Mouse (Mus musculus) stomach, embryonic 15.5 days (tissue): ENCODE results near the gene Gm20431. TPM values are rescaled to one million over a fixed set of nuclear protein-coding genes. Genes with fewer than 3 reads are reported as not detected.

Experiments used
- ATAC-seq: fragments of 200-750 bp; cut with Nextera tagmentation; 2 replicates; pipeline ENCODE4 v1.8.0; 2017; ENCODE audit warnings: low read depth, moderate number of reproducible peaks, moderate TSS enrichment; ENCODE audit not compliant: insufficient read depth, low FRiP score
- H3K27ac ChIP-seq: fragments of 300-500 bp; sonication (generic); 2 replicates; pipeline ENCODE4 v1.5.1; 2015; ENCODE audit warnings: mild to moderate bottlenecking, inconsistent platforms
- H3K27me3 ChIP-seq: fragments of 300-500 bp; sonication (generic); replicated peaks from 2 replicates; pipeline ENCODE4 v1.6.1; 2015; ENCODE audit warnings: inconsistent platforms
- H3K36me3 ChIP-seq: fragments of 300-500 bp; sonication (generic); 2 replicates; pipeline ENCODE4 v1.6.1; 2015; ENCODE audit warnings: inconsistent platforms
- H3K4me1 ChIP-seq: fragments of 300-500 bp; sonication (generic); 2 replicates; pipeline ENCODE4 v1.6.1; 2015; ENCODE audit warnings: inconsistent platforms
- H3K4me2 ChIP-seq: fragments of 300-500 bp; sonication (generic); 2 replicates; pipeline ENCODE4 v1.6.1; 2015; ENCODE audit warnings: mild to moderate bottlenecking, inconsistent platforms
- H3K4me3 ChIP-seq: fragments of 300-500 bp; sonication (generic); replicated peaks from 2 replicates; pipeline ENCODE4 v1.5.1; 2015; ENCODE audit warnings: inconsistent platforms
- H3K9ac ChIP-seq: fragments of 300-500 bp; sonication (generic); 2 replicates; pipeline ENCODE4 v1.6.1; 2015; ENCODE audit warnings: inconsistent platforms
- H3K9me3 ChIP-seq: fragments of 300-500 bp; sonication (generic); 2 replicates; pipeline ENCODE4 v1.6.1; 2016; ENCODE audit warnings: inconsistent platforms
- WGBS: fragments of 180-500 bp; shearing (Covaris S2); methylation state at CpG from one replicate; pipeline ENCODE4 v1.1.7; 2015; 5-methylcytosine and 5-hydroxymethylcytosine counted together
- polyA plus RNA-seq: library from polyadenylated mRNA; unstranded; fragments of >200 nt; fragmentation: Nextera tagmentation; extraction: Ambion mirVana; gene quantifications from 2 replicates; pipeline ENCODE4 v1.2.1, GENCODE M21; 2015

Gene Gm20431
- polyA plus RNA-seq, 1 experiment from 2014 or later = 9.6 TPM

- no peak overlapping the region for H3K4me2 ChIP-seq
- H3K4me3 ChIP-seq = no peak overlapping the region
- H3K27me3 ChIP-seq = no peaks in the 10 kb centered on the region
- H3K4me1 ChIP-seq = no peaks in the 10 kb centered on the region
- no peaks in the 10 kb centered on the region for H3K9me3 ChIP-seq
- ATAC-seq = no peak
- peaks cover 11% of the 10 kb centered on the region for H3K36me3 ChIP-seq
- 79% methylated on average over 3 of the region's 3 CpGs for WGBS
- no peak overlapping the region for H3K9ac ChIP-seq
- H3K27ac ChIP-seq = no peak overlapping the region
Observed at GRCm38 (mm10) chr2:167640279-167640678, 21.0 kb downstream of the Gm20431 start.

DNA sequence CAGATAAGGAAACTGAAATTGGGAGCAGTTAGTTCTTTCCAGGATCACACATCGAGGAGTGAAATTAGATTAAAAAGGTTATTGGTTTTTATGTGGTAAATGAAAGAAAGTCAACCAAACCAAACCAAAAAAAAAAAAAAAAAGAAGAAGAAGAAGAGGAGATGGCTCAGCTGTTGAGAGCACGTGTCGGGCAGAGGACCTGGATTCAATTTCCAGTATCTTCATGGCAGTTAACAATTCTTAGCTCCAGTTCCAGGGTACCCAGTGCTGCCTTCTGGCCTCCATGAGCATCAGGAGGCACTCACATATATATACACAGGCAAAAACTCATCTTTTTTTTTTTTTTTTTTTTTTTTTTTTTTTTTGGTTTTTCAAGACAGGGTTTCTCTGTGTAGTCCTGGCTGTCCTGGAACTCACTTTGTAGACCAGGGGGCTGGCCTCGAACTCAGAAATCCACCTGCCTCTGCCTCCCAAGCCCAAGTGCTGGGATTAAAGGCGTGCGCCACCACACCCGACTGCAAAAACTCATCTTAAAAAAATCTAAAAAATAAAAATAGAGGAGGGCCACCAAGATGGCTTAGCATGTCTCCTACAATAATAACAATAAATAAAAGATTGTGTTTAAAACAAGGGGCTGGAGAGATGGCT is 26.3 kb downstream of the Gm20431 start:
- Histone ChIP-seq H3K4me1 (peaks cover 24% of the 10 kb centered on the region), H3K9me3 (no peaks in the 10 kb centered on the region), H3K9ac (no peak overlapping the region), H3K4me2 (peak overlapping the region; percentile 59), H3K27ac (no peak overlapping the region; the same call in 1 of the 2 replicates), H3K4me3 (peak overlapping the region; percentile 36), H3K36me3 (no peaks in the 10 kb centered on the region), H3K27me3 (no peaks in the 10 kb centered on the region)
- ATAC-seq = no peak
- WGBS = 74% methylated on average over 7 of the region's 7 CpGs

DNA sequence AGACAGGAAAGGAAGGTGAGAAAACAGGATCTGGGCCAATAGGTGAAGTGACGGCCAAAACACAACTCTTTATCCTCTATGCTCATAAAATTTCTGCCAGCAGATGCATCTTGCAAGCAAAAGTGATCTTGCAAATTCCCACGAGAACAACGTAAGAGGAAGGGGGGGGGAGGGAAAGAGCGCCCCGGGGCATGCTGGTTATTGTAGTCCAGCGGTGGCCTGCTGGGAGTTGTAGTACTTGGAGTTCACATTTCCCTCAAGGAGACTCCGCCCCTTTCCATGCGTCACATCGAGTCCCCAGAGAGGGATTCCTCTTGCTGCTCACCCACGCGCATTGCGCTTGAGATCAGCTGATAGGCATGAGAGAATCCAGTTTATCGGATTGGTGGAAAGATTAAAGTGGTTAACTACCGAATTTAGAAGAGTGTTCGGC is 26.9 kb downstream of the Gm20431 start:
- H3K4me2 ChIP-seq = peak overlapping the region; percentile 59
- H3K4me1 ChIP-seq = peaks cover 31% of the 10 kb centered on the region
- peak overlapping the region; percentile 81 for H3K27ac ChIP-seq
- H3K9ac ChIP-seq = no peak overlapping the region
- peak overlapping the region; percentile 36 for H3K4me3 ChIP-seq
- peak; percentile 80 for ATAC-seq
- H3K9me3 ChIP-seq = no peaks in the 10 kb centered on the region
- no peaks in the 10 kb centered on the region for H3K36me3 ChIP-seq
- no peaks in the 10 kb centered on the region for H3K27me3 ChIP-seq
- WGBS = 0% methylated on average over 15 of the region's 15 CpGs

- Histone ChIP-seq H3K4me3 (no peak overlapping the region), H3K9me3 (no peaks in the 10 kb centered on the region), H3K9ac (no peak overlapping the region), H3K27ac (peak overlapping the region; percentile 81; the same call in 1 of the 2 replicates), H3K4me2 (no peak overlapping the region), H3K4me1 (peaks cover 39% of the 10 kb centered on the region), H3K27me3 (no peaks in the 10 kb centered on the region), H3K36me3 (no peaks in the 10 kb centered on the region)
- WGBS = 86% methylated on average over 6 of the region's 6 CpGs
- ATAC-seq = no peak
Observed at GRCm38 (mm10) chr2:167633537-167633872, 27.8 kb downstream of the Gm20431 start.

- peak overlapping the region; percentile 58; the same call in 1 of the 2 replicates for H3K4me2 ChIP-seq
- WGBS = 68% methylated on average over 12 of the region's 12 CpGs
- H3K9me3 ChIP-seq = no peaks in the 10 kb centered on the region
- ATAC-seq = no peak
- peak overlapping the region; percentile 76 for H3K4me3 ChIP-seq
- no peak overlapping the region for H3K9ac ChIP-seq
- peaks cover 45% of the 10 kb centered on the region for H3K4me1 ChIP-seq
- H3K36me3 ChIP-seq = no peaks in the 10 kb centered on the region
- no peaks in the 10 kb centered on the region for H3K27me3 ChIP-seq
- peak overlapping the region; percentile 89 for H3K27ac ChIP-seq
Observed at GRCm38 (mm10) chr2:167632731-167633536, 28.4 kb downstream of the Gm20431 start.

GRCm38 (mm10) chr2:167631591-167632448 is 29.5 kb downstream of the Gm20431 start, which contains the start of gene Ube2v1:
Ube2v1 (minus strand) TSS chr2:167632095.
- H3K9me3 ChIP-seq = no peaks in the 10 kb centered on the region
- under 1% methylated on average over 87 of the region's 87 CpGs for WGBS

GRCm38 (mm10) chr2:167631181-167631590 is 30.1 kb downstream of the Gm20431 start:
- 1% methylated on average over 31 of the region's 31 CpGs for WGBS
- peaks cover 8% of the 10 kb centered on the region for H3K36me3 ChIP-seq
- no peaks in the 10 kb centered on the region for H3K27me3 ChIP-seq
- H3K9ac ChIP-seq = peak overlapping the region; percentile 76
- peak overlapping the region; percentile 85 for H3K27ac ChIP-seq
- no peak for ATAC-seq
- H3K4me2 ChIP-seq = peak overlapping the region; percentile 82
- peaks cover 56% of the 10 kb centered on the region for H3K4me1 ChIP-seq
- peak overlapping the region; percentile 76 for H3K4me3 ChIP-seq
- no peaks in the 10 kb centered on the region for H3K9me3 ChIP-seq

More at GRCm38 (mm10) chr2:167631591-167632448, 29.5 kb downstream of the Gm20431 start, which contains the start of gene Ube2v1:
- peaks cover 8% of the 10 kb centered on the region for H3K36me3 ChIP-seq
- peak within 1 kb of the TSS; percentile 82 for H3K4me2 ChIP-seq
- H3K9ac ChIP-seq = peak within 1 kb of the TSS; percentile 76
- H3K27me3 ChIP-seq = no peaks in the 10 kb centered on the region
- peak within 1 kb of the TSS; percentile 89 for H3K27ac ChIP-seq
- peaks cover 56% of the 10 kb centered on the region for H3K4me1 ChIP-seq
- H3K4me3 ChIP-seq = peak within 1 kb of the TSS; percentile 76
- peak; percentile 82 for ATAC-seq

DNA sequence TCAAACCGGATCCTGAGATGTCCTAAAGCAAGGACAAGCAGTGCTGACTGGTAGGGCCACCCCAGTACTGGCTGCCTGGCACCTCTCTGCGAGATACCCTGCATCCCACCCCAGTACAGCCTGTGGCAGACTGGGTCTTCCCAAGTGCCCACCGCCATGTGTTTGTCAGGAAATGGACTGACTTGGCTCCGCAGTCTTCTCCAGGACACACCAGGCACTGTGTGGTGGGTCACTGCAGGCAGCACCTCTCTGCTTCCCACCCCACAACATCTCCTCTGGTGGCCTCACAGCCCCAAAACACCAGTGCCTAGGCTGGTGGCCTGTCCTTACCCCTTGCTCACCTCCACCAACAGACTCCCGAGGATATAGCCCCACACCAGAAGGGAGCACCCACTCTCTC is 30.9 kb downstream of the Gm20431 start:
- peak overlapping the region; percentile 85 for H3K27ac ChIP-seq
- peak overlapping the region; percentile 82 for H3K4me2 ChIP-seq
- H3K4me1 ChIP-seq = peaks cover 56% of the 10 kb centered on the region
- H3K27me3 ChIP-seq = no peaks in the 10 kb centered on the region
- WGBS = 61% methylated on average over 5 of the region's 5 CpGs
- peak overlapping the region; percentile 76; the same call in 1 of the 2 replicates for H3K9ac ChIP-seq
- peaks cover 8% of the 10 kb centered on the region for H3K36me3 ChIP-seq
- peak overlapping the region; percentile 76 for H3K4me3 ChIP-seq
- H3K9me3 ChIP-seq = no peaks in the 10 kb centered on the region
- no peak for ATAC-seq

GRCm38 (mm10) chr2:167629665-167630209 is 31.6 kb downstream of the Gm20431 start:
- Histone ChIP-seq H3K4me1 (peaks cover 56% of the 10 kb centered on the region), H3K9ac (no peak overlapping the region), H3K36me3 (peaks cover 8% of the 10 kb centered on the region), H3K27ac (peak overlapping the region; percentile 85), H3K27me3 (no peaks in the 10 kb centered on the region), H3K4me2 (peak overlapping the region; percentile 82), H3K9me3 (no peaks in the 10 kb centered on the region), H3K4me3 (no peak overlapping the region; the same call in 1 of the 2 replicates)
- no peak for ATAC-seq
- 63% methylated on average over 11 of the region's 11 CpGs for WGBS

DNA sequence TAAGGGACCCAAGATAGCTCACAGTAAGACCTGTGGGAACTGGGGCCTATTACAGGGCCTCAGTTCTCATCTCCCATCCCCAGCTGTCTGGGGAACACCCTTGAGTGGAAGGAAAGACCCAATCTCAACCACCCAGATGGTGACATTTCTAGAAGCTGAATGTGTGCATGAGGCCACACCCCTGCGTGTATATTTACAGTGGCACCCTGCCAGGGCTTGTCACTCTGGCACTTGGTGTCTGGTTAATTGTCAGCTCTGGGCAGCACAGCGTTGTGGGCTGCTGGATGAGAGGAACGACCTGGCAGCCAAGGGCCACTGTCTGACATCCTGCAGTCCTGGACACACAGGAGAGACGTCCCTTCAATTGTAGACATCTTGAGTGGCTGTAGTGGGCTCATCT is 32.4 kb downstream of the Gm20431 start:
- H3K9me3 ChIP-seq = no peaks in the 10 kb centered on the region
- H3K4me1 ChIP-seq = peaks cover 52% of the 10 kb centered on the region
- H3K4me2 ChIP-seq = peak overlapping the region; percentile 82
- H3K9ac ChIP-seq = no peak overlapping the region
- peaks cover 8% of the 10 kb centered on the region for H3K36me3 ChIP-seq
- H3K27me3 ChIP-seq = no peaks in the 10 kb centered on the region
- peak; percentile 74 for ATAC-seq
- 37% methylated on average over 4 of the region's 4 CpGs for WGBS
- H3K4me3 ChIP-seq = no peak overlapping the region
- H3K27ac ChIP-seq = peak overlapping the region; percentile 85

DNA sequence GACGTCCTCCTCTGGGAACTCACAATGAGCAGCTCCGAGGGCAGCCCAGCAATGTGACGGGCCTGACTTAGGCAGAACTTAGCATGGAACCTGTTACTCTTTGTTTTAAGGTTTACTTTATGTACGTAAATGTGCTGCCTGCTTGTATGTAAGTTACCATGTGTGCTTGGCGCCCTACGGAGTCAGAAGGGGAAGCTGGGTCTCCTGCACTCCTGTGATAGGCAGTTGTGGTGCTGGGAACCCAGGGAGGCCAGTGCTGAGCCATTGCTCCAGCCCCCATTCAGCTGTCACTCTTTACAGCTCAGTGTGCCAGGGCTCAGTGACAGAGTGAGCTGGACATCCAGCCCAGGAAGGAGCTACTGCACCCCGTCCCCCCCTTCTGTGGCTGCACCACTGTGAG is 34.3 kb downstream of the Gm20431 start:
- WGBS = 88% methylated on average over 7 of the region's 7 CpGs
- Histone ChIP-seq H3K4me2 (no peak overlapping the region), H3K4me3 (no peak overlapping the region), H3K9me3 (no peaks in the 10 kb centered on the region), H3K27ac (no peak overlapping the region), H3K27me3 (no peaks in the 10 kb centered on the region), H3K36me3 (peaks cover 8% of the 10 kb centered on the region), H3K9ac (no peak overlapping the region), H3K4me1 (peaks cover 47% of the 10 kb centered on the region)
- ATAC-seq = no peak
